Mouse (Mus musculus): ENCODE results near the gene Wdr54.

DNA sequence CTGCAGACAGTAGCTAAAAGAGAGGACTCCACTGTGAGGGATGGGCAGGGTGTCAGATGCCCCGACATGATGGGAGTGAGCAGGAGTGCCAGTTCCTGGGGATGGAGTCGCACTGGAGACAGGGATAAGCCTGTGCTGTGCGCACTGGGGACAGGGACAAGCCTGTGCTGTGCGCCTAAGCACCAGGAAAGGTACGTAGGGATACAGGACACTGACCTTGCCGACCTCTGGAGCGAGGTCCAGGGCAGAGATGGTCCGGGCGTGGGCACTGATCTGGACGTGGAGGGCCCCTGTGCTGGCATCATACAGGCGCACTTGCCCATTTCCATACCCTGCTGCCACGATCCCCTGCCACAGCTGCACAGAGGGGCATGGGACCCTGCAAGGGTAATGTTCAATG is 3.2 kb downstream of the Wdr54 start:
- TF ChIP-seq CTCF (IDR thresholded peaks at IDR 0.05; ENCODE audit: low read depth) (no peak), EP300 (IDR thresholded peaks at IDR 0.05; ENCODE audit: low read depth) (no peak)

All from heart, postnatal 0 days (tissue).